Mouse (Mus musculus): ENCODE measurements around the gene Plvap. TPM values are rescaled to one million over a fixed set of nuclear protein-coding genes. Genes with fewer than 3 reads are reported as not detected.

The Plvap gene
- polyA plus RNA-seq, 1 experiment = 13.0 TPM

- DNase-seq (ENCODE audit: low read depth) = no peak
- TF ChIP-seq CTCF (IDR thresholded peaks at IDR 0.05; ENCODE audit: borderline replicate concordance, extremely low read depth, insufficient read depth, insufficient read length) (no peak), POLR2A (IDR thresholded peaks at IDR 0.05; ENCODE audit: borderline replicate concordance, extremely low read depth, insufficient read depth, insufficient read length, poor library complexity, severe bottlenecking) (no peak)
Measured at GRCm38 (mm10) chr8:71484736-71485135, 26.8 kb downstream of the Plvap start.

- no peak for TF ChIP-seq POLR2A (IDR thresholded peaks at IDR 0.05; ENCODE audit: borderline replicate concordance, extremely low read depth, insufficient read depth, insufficient read length, poor library complexity, severe bottlenecking)
- no peak for TF ChIP-seq CTCF (IDR thresholded peaks at IDR 0.05; ENCODE audit: borderline replicate concordance, extremely low read depth, insufficient read depth, insufficient read length)
- DNase-seq (ENCODE audit: low read depth) = peak; percentile 52
Measured at GRCm38 (mm10) chr8:71483932-71484331, 27.6 kb downstream of the Plvap start.

GRCm38 (mm10) chr8:71478943-71479342 lies 32.6 kb downstream of the Plvap start:
- TF ChIP-seq CTCF (IDR thresholded peaks at IDR 0.05; ENCODE audit: borderline replicate concordance, extremely low read depth, insufficient read depth, insufficient read length) (no peak), POLR2A (IDR thresholded peaks at IDR 0.05; ENCODE audit: borderline replicate concordance, extremely low read depth, insufficient read depth, insufficient read length, poor library complexity, severe bottlenecking) (no peak)
- no peak for DNase-seq (ENCODE audit: low read depth)

- peak; percentile 67 for DNase-seq (ENCODE audit: low read depth)
- TF ChIP-seq CTCF (IDR thresholded peaks at IDR 0.05; ENCODE audit: borderline replicate concordance, extremely low read depth, insufficient read depth, insufficient read length) (peak; percentile 58), POLR2A (IDR thresholded peaks at IDR 0.05; ENCODE audit: borderline replicate concordance, extremely low read depth, insufficient read depth, insufficient read length, poor library complexity, severe bottlenecking) (no peak)
Measured at GRCm38 (mm10) chr8:71477196-71477845, 34.2 kb downstream of the Plvap start.

GRCm38 (mm10) chr8:71476099-71476940 lies 35.2 kb downstream of the Plvap start:
- TF ChIP-seq CTCF (IDR thresholded peaks at IDR 0.05; ENCODE audit: borderline replicate concordance, extremely low read depth, insufficient read depth, insufficient read length) (peak; percentile 21; the same call in 1 of the 2 replicates), POLR2A (IDR thresholded peaks at IDR 0.05; ENCODE audit: borderline replicate concordance, extremely low read depth, insufficient read depth, insufficient read length, poor library complexity, severe bottlenecking) (no peak)

GRCm38 (mm10) chr8:71475702-71476075 lies 35.9 kb downstream of the Plvap start:
- DNase-seq (ENCODE audit: low read depth) = no peak
- TF ChIP-seq CTCF (IDR thresholded peaks at IDR 0.05; ENCODE audit: borderline replicate concordance, extremely low read depth, insufficient read depth, insufficient read length) (no peak), POLR2A (IDR thresholded peaks at IDR 0.05; ENCODE audit: borderline replicate concordance, extremely low read depth, insufficient read depth, insufficient read length, poor library complexity, severe bottlenecking) (no peak)

More at GRCm38 (mm10) chr8:71476099-71476940, 35.2 kb downstream of the Plvap start:
- peak; percentile 89 for DNase-seq (ENCODE audit: low read depth)

GRCm38 (mm10) chr8:71474785-71475701 lies 36.5 kb downstream of the Plvap start:
- no peak for TF ChIP-seq POLR2A (IDR thresholded peaks at IDR 0.05; ENCODE audit: borderline replicate concordance, extremely low read depth, insufficient read depth, insufficient read length, poor library complexity, severe bottlenecking)
- no peak for TF ChIP-seq CTCF (IDR thresholded peaks at IDR 0.05; ENCODE audit: borderline replicate concordance, extremely low read depth, insufficient read depth, insufficient read length)
- no peak for DNase-seq (ENCODE audit: low read depth)

- DNase-seq (ENCODE audit: low read depth) = no peak
- no peak for TF ChIP-seq CTCF (IDR thresholded peaks at IDR 0.05; ENCODE audit: borderline replicate concordance, extremely low read depth, insufficient read depth, insufficient read length)
- no peak for TF ChIP-seq POLR2A (IDR thresholded peaks at IDR 0.05; ENCODE audit: borderline replicate concordance, extremely low read depth, insufficient read depth, insufficient read length, poor library complexity, severe bottlenecking)
Measured at GRCm38 (mm10) chr8:71474344-71474743, 37.2 kb downstream of the Plvap start.

GRCm38 (mm10) chr8:71472601-71473386 lies 38.8 kb downstream of the Plvap start:
- DNase-seq (ENCODE audit: low read depth) = no peak
- peak; percentile 31; the same call in 1 of the 2 replicates for TF ChIP-seq CTCF (IDR thresholded peaks at IDR 0.05; ENCODE audit: borderline replicate concordance, extremely low read depth, insufficient read depth, insufficient read length)
- TF ChIP-seq POLR2A (IDR thresholded peaks at IDR 0.05; ENCODE audit: borderline replicate concordance, extremely low read depth, insufficient read depth, insufficient read length, poor library complexity, severe bottlenecking) = no peak

- DNase-seq (ENCODE audit: low read depth) = no peak
Measured at GRCm38 (mm10) chr8:71471861-71472260, 39.7 kb downstream of the Plvap start.

More at GRCm38 (mm10) chr8:71471861-71472260, 39.7 kb downstream of the Plvap start:
- TF ChIP-seq POLR2A (IDR thresholded peaks at IDR 0.05; ENCODE audit: borderline replicate concordance, extremely low read depth, insufficient read depth, insufficient read length, poor library complexity, severe bottlenecking) (no peak), CTCF (IDR thresholded peaks at IDR 0.05; ENCODE audit: borderline replicate concordance, extremely low read depth, insufficient read depth, insufficient read length) (no peak)
